Mouse (Mus musculus): Measurements from ENCODE around the gene Rgs13.

DNA sequence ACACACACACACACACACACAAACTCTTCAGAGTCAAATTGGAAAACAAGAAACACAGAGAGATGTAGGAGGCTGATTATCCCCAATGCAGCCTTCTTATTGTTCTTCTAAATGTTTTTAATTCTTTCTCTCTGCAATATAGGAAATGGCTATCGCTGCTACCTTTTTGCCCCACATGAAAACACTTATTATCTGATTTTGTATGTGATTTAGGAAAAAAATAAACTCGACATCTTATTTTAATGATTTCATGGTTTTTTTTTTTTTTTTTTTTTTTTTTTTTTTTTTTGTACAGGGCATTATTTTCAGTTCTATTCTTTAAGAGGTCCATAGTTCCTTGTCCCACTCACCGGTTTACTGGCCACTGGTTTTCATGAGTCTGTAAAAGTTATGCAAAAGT, 27.2 kb downstream of the Rgs13 start:
- TF ChIP-seq CTCF (IDR thresholded peaks at IDR 0.05; ENCODE audit: low read depth, low read length) (no peak), EP300 (IDR thresholded peaks at IDR 0.05; ENCODE audit: insufficient read depth, low read depth, low read length) (no peak)

Measured in ES-Bruce4 (cell line).